Mouse (Mus musculus) G1E (cell line): ENCODE results near the gene Cbr4. TPM values are rescaled to one million over a fixed set of nuclear protein-coding genes. Genes with fewer than 3 reads are reported as not detected.
A peak's percentile ranks its signal among the peaks of the same experiment; 100 is the strongest.

Source experiments
- ATAC-seq: 2 replicates; pipeline ENCODE4 v1.8.0; 2016; ENCODE audit warnings: mild to moderate bottlenecking; ENCODE audit not compliant: insufficient number of reproducible peaks, poor library complexity, low FRiP score, severe bottlenecking; ENCODE audit errors: extremely low read depth
- DNase-seq: peaks from one replicate; pipeline ENCODE4 v3.0.0; 2012; ENCODE audit warnings: low spot score
- H3K27me3 ChIP-seq: 2 replicates; pipeline ENCODE4 v1.6.1; 2012; ENCODE audit warnings: mild to moderate bottlenecking, low read length, inconsistent platforms; ENCODE audit not compliant: insufficient read depth
- H3K36me3 ChIP-seq: replicated peaks from 2 replicates; pipeline ENCODE3; 2012; ENCODE audit warnings: mild to moderate bottlenecking, inconsistent platforms
- H3K4me1 ChIP-seq: 2 replicates; pipeline ENCODE4 v1.6.1; 2012; ENCODE audit warnings: low read depth, low read length, inconsistent platforms, mixed read lengths; ENCODE audit not compliant: insufficient read depth
- H3K4me3 ChIP-seq: 2 replicates; pipeline ENCODE4 v1.5.1; 2012; ENCODE audit warnings: low read depth, mild to moderate bottlenecking, inconsistent platforms, low read length, moderate library complexity, mixed read lengths
- H3K9me3 ChIP-seq: replicated peaks from 2 replicates; pipeline ENCODE4 v1.6.1; 2012; ENCODE audit warnings: inconsistent platforms
- CTCF ChIP-seq: IDR thresholded peaks from 2 replicates; pipeline ENCODE4 v1.5.1; 2012; ENCODE audit warnings: low read depth, low read length, inconsistent platforms, mixed read lengths
- GATA1 ChIP-seq: IDR thresholded peaks from 2 replicates; pipeline ENCODE4 v1.6.1; 2012; ENCODE audit warnings: borderline replicate concordance, low read length, inconsistent platforms, mixed read lengths
- GATA2 ChIP-seq: IDR thresholded peaks from 2 replicates; pipeline ENCODE4 v1.6.1; 2012; ENCODE audit warnings: low read depth, low read length, inconsistent platforms, borderline replicate concordance
- POLR2AphosphoS5 ChIP-seq: IDR thresholded peaks from 2 replicates; pipeline ENCODE4 v1.6.1; 2012; ENCODE audit warnings: low read depth, low read length, inconsistent platforms; ENCODE audit not compliant: insufficient replicate concordance
- TAL1 ChIP-seq: conservative IDR thresholded peaks from 2 replicates; pipeline ENCODE4 v1.6.1; 2012; ENCODE audit warnings: low read depth, low read length, inconsistent platforms, mixed read lengths
- polyA plus RNA-seq: library from polyadenylated mRNA; stranded (reverse); fragments of >175 nt; gene quantifications from 2 replicates; pipeline ENCODE4 v1.2.3, GENCODE M21; 2012
- total RNA-seq, 2 experiments: library from RNA; stranded (forward) in 1 of 2; stranded (reverse) in 1 of 2; fragments of 200-1000 nt in 1 of 2; fragments of >200 nt in 1 of 2; fragmentation: Nextera tagmentation in 1 of 2; gene quantifications; 2 replicates each; pipeline ENCODE4 v1.2.3; 2014 to 2017

Gene Cbr4
- total and polyA plus RNA-seq, 3 experiments: 1.7 to 84.7 (median 44.2) TPM

DNA sequence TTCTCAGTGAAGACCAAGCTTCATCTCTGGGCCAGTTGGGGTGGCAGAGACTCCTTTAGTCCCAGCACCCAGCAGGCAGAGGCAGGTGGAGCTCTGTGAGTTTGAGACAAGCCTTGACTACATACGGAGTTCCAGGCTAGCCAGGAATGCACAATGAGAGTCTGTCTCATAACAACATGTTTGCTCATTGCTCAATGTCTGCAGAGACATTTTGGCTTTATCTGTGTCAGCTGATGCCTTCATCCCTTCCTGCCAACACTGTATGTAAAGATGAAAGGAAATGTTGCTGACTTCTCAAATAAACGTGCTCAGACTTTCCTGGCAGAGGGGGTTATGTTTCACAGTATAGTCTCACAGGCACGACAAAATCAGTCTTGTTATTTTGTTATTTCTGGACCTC lies 13.4 kb downstream of the Cbr4 start:
- no peak for ATAC-seq

DNA sequence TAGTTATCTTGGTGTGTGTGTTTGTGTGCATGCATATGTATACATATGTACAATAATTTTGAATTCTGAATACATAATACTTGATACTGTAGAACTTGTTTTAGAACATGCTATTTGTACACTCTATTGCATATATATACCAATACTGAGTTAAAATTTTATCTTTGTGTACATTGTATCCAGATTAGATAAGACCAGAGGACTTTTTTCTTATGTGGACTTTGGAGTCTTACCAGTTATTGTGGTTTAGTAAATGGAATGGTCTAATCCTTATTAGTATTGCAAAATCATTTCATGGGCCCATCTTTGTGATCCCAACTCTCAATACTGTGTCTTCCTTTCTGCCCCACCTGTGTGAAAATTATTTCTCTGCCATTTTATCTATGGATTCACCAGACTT lies 14.7 kb downstream of the Cbr4 start:
- H3K36me3 ChIP-seq: peaks cover 54% of the 10 kb centered on the region

More for the DNA sequence above, 13.4 kb downstream of the Cbr4 start:
- no peak for DNase-seq
- Histone ChIP-seq H3K36me3 (peaks cover 65% of the 10 kb centered on the region), H3K27me3 (no peaks in the 10 kb centered on the region), H3K4me1 (peaks cover 14% of the 10 kb centered on the region), H3K4me3 (no peak overlapping the region), H3K9me3 (no peaks in the 10 kb centered on the region)
- TF ChIP-seq CTCF: no peak
- no peak for TF ChIP-seq POLR2AphosphoS5
- no peak for TF ChIP-seq GATA2
- no peak for TF ChIP-seq TAL1
- no peak for TF ChIP-seq GATA1

DNA sequence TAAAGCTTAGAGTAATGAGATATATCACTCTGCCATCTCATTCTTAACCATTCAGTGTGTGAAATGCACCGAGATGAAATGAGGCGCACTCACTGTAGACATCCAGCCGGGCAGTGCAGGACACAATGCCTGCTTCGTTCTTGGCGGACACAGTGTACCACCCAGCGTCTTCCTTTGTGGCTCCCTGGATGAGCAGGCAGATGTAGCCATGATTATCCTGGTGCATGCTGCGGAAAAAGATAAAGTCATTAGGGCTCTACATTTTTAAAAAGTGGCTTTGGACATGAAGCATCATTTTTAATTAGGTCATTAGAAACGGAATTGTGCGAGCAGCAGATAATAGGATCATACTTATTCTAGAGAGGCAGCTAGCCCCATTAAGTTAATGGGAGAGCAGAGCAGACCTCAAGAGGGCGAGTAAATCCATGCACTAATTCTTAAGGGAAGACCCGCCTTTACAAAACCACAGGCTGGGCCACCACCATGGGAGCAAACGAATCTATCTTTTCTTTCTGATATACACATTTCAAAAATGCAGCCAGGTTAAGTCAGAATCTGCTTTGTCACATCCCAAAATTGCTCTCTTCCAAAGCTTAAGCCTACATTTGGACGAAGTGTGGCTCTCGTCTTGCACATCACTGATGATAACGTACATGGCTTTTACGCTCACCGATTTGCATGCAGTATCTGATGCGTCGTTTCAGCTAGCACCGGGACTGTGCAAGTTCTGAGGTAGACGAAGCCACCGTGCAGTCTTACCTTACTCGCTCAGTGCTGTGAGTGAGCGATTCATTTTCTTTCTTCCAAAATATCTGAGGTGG lies 27.8 kb downstream of the Cbr4 start:
- DNase-seq (no peak), ATAC-seq (no peak)
- H3K4me1 ChIP-seq: peaks cover 20% of the 10 kb centered on the region
- TF ChIP-seq POLR2AphosphoS5 (no peak), GATA2 (no peak), TAL1 (no peak), GATA1 (no peak), CTCF (no peak)
- H3K36me3 ChIP-seq: no peaks in the 10 kb centered on the region
- no peak overlapping the region for H3K4me3 ChIP-seq
- H3K9me3 ChIP-seq: no peaks in the 10 kb centered on the region
- peaks cover 19% of the 10 kb centered on the region for H3K27me3 ChIP-seq

More for the DNA sequence above, 14.7 kb downstream of the Cbr4 start:
- Histone ChIP-seq H3K4me1 (peaks cover 14% of the 10 kb centered on the region), H3K27me3 (no peaks in the 10 kb centered on the region), H3K9me3 (no peaks in the 10 kb centered on the region), H3K4me3 (no peak overlapping the region)
- ATAC-seq (no peak), DNase-seq (no peak)
- TF ChIP-seq TAL1 (no peak), CTCF (no peak), GATA1 (no peak), POLR2AphosphoS5 (no peak), GATA2 (no peak)

DNA sequence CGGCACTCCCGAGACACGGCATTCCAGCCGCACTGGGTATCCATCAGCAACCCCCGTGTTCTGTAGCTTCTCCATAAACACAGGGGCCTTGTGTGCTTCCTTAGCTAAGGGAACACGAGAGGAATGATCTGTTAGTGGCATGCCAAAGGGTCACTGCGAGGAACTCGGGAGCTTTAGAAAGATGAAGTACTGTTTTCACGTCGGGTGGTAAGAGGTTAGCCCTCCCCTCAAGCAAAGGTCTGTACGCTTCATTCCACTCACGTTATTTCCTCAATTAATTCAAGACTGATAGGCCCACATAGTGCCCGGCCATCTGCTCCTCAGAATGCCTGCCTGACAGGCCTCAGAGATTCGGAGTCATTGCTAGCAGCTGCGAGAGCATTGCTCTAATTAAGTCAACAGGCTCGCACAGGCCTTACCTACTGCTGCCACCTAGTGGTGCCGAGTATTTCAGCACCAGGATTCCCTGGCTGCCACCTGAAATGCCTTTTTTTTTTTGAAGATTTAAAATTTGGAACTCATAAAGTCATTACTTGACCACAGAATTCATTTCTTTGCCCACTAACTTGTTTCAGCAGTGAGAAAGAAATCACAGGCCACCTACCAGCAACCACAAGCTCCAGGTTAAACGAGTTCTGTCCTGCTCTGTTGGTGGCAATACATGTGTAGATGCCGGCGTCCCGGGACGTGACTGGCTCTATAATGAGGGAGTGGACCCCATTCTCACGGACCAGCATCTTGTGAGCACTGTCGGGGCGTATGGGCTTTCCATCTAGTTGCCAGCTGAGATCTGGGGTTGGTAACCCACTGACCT lies 28.6 kb downstream of the Cbr4 start:
- TF ChIP-seq POLR2AphosphoS5: no peak
- peak; percentile 78 for TF ChIP-seq CTCF
- TF ChIP-seq TAL1: no peak
- no peak for TF ChIP-seq GATA2
- no peak for TF ChIP-seq GATA1
- Histone ChIP-seq H3K36me3 (no peaks in the 10 kb centered on the region), H3K4me1 (peaks cover 20% of the 10 kb centered on the region), H3K9me3 (no peaks in the 10 kb centered on the region), H3K4me3 (no peak overlapping the region), H3K27me3 (peaks cover 21% of the 10 kb centered on the region)
- ATAC-seq (peak; percentile 48; the same call in 1 of the 2 replicates), DNase-seq (peak; percentile 25)

DNA sequence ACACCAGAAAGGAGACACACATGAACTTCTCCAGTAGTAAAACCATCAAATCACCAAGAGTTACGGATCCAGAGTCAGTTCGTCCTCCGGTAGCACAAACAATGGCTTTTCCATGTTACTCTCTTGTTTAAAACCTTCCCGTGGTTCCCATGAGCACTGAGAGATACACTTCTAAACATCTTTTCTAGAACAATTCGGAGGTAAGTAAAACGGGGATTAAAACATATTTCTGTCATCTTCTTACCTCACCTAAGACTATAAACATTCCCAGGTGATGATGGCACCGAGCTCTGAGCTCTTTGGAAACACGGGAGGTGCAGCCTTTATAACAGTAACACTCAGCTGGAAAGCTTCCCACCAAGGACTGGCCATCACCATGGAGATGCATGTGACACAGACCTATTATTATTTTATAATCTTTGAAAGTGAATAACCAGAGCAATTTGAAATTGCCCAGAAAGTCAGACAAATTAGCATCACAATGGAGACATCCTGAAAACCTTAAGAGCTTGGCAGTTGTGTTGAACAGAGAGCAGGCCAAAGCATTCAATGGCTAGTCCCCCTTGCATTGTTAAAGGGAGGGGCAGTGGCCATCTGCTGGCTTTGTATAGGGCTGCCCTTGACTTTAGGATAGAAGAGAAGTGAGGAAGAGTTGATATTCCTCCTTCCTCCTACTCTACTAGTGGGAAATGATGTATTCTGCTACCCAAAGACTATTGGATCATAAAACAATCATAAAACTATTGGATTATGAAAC lies 29.4 kb downstream of the Cbr4 start:
- Histone ChIP-seq H3K27me3 (peaks cover 22% of the 10 kb centered on the region), H3K9me3 (no peaks in the 10 kb centered on the region), H3K4me3 (no peak overlapping the region), H3K4me1 (peaks cover 20% of the 10 kb centered on the region), H3K36me3 (no peaks in the 10 kb centered on the region)
- DNase-seq (no peak), ATAC-seq (no peak)
- TF ChIP-seq CTCF: no peak
- TF ChIP-seq POLR2AphosphoS5: no peak
- TF ChIP-seq TAL1: no peak
- TF ChIP-seq GATA2: no peak
- no peak for TF ChIP-seq GATA1

DNA sequence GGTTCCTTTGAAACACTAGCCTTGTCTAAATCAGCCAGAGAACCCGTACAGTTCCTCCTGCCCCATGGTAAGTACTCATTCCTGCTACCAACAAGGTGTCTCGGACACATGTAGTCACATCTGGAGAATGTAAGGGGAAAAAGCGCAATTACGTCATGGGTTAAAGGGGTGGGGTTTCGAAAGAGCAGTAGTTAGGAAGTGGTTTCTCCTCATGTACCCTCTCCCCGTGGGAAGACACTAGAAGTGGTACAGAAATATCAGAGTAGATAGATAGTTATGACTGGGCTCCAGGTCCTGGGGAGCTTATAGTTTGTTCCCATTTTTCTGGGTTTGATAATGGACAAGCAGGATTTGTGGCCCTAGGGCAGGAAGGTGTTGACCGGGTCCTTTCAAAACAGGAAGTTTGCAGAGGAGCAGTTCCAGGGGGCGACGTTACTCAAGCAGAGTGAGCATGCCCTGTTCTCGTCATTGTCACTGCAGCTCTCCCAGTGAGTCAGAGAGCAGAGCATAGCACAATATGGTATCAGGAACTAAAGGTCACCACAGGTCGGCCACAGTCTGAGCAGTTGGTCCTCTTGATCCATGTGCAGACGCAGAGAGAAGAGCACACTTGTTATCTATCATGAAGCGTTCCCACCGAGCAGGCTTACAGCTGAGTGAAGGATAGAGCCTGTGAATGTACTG lies 30.1 kb downstream of the Cbr4 start:
- no peaks in the 10 kb centered on the region for H3K9me3 ChIP-seq
- DNase-seq (no peak), ATAC-seq (peak; percentile 43; the same call in 1 of the 2 replicates)
- H3K27me3 ChIP-seq: peaks cover 22% of the 10 kb centered on the region
- TF ChIP-seq GATA1 (no peak), GATA2 (no peak), POLR2AphosphoS5 (no peak), CTCF (no peak), TAL1 (no peak)
- H3K36me3 ChIP-seq: no peaks in the 10 kb centered on the region
- H3K4me1 ChIP-seq: peaks cover 20% of the 10 kb centered on the region
- H3K4me3 ChIP-seq: no peak overlapping the region; the same call in 1 of the 2 replicates
